Mouse (Mus musculus): ENCODE results near the gene Prss30.
"Not testable (repeated sequence)": the region's sequence is repeated elsewhere in the genome, so short reads cannot be mapped to it uniquely, and the experiment has no call there.

Prss30 gene

GRCm38 (mm10) chr17:23982912-23983311 is 2.5 kb upstream of the Prss30 start:
- DNase-seq = no peak

GRCm38 (mm10) chr17:23979471-23979870 is 895 bp downstream of the Prss30 start:
- no peak for DNase-seq

- no peak for DNase-seq
Measured at GRCm38 (mm10) chr17:23976665-23977064, 3.7 kb downstream of the Prss30 start.

GRCm38 (mm10) chr17:23971315-23971714 is 9.1 kb downstream of the Prss30 start:
- no peak for DNase-seq

- peak; percentile 54 for DNase-seq
Measured at GRCm38 (mm10) chr17:23969231-23969630, 11.1 kb downstream of the Prss30 start.

- no peak for DNase-seq
Measured at GRCm38 (mm10) chr17:23968780-23969179, 11.6 kb downstream of the Prss30 start.

- DNase-seq = no peak
Measured at GRCm38 (mm10) chr17:23966658-23967401, 13.5 kb downstream of the Prss30 start.

- DNase-seq = peak; percentile 17
Measured at GRCm38 (mm10) chr17:23965805-23966425, 14.5 kb downstream of the Prss30 start.

GRCm38 (mm10) chr17:23961573-23962122 is 18.7 kb downstream of the Prss30 start:
- DNase-seq = no peak

GRCm38 (mm10) chr17:23960084-23960738 is 20.2 kb downstream of the Prss30 start:
- DNase-seq = peak; percentile 79

GRCm38 (mm10) chr17:23955174-23955573 is 25.2 kb downstream of the Prss30 start, which contains the start of gene Sbpl:
Gene Sbpl (minus strand): TSS chr17:23955274.
- DNase-seq = no peak

GRCm38 (mm10) chr17:23950828-23951227 is 29.5 kb downstream of the Prss30 start:
- DNase-seq = not testable (repeated sequence)

GRCm38 (mm10) chr17:23949068-23949467 is 31.3 kb downstream of the Prss30 start:
- DNase-seq = no peak

- DNase-seq = not testable (repeated sequence)
Measured at GRCm38 (mm10) chr17:23947486-23947885, 32.9 kb downstream of the Prss30 start.

- DNase-seq = no peak
Measured at GRCm38 (mm10) chr17:23941372-23941771, 39.0 kb downstream of the Prss30 start, which contains the start of gene Sbp. Gene Sbp (plus strand): TSS chr17:23941672.

- no peak for DNase-seq
Measured at GRCm38 (mm10) chr17:23931157-23931556, 49.2 kb downstream of the Prss30 start.

GRCm38 (mm10) chr17:23925090-23925493 is 55.3 kb downstream of the Prss30 start:
- peak; percentile 72 for DNase-seq

- DNase-seq = peak; percentile 91
Measured at GRCm38 (mm10) chr17:23924531-23925007, 55.8 kb downstream of the Prss30 start.
